Comparison of ENCODE assay signal across 7 mouse cellular contexts in genomic region chr8:106338741-106339209, GRCm38 (mm10). TPM values are rescaled to one million over a fixed set of nuclear protein-coding genes. Genes with fewer than 3 reads are reported as not detected.
DNase-seq lines count a peak whose midpoint lies in the region; ATAC-seq and TF ChIP-seq lines count a peak whose summit lies in the region.

No protein-coding gene starts in this region.

- peak overlapping the region; percentile 72 for H3K4me2 ChIP-seq in heart, embryonic 12.5 days
- peak overlapping the region; percentile 60 for H3K4me2 ChIP-seq in liver, embryonic 14.5 days (ENCODE audit: low read depth)
- peak overlapping the region; percentile 62 for H3K4me2 ChIP-seq in neural tube, embryonic 14.5 days (ENCODE audit: low read depth, low read length)

- no peaks in the 10 kb centered on the region for H3K4me1 ChIP-seq in ES-Bruce4 (ENCODE audit: control insufficient read depth, insufficient read depth, low read length)
- no peaks in the 10 kb centered on the region; the same call in 1 of the 2 replicates for H3K4me1 ChIP-seq in bone marrow, adult 2 months (ENCODE audit: control insufficient read depth, insufficient read depth, low read length)
- peaks cover 21% of the 10 kb centered on the region for H3K4me1 ChIP-seq in heart, embryonic 12.5 days (replicated peaks)
- H3K4me1 ChIP-seq in liver, embryonic 14.5 days (replicated peaks; ENCODE audit: control insufficient read depth in 2 of 2, insufficient read depth in 2 of 2, low read length in 1 of 2), result peaks cover 0 to 7% of the 10 kb centered on the region in 2 experiments; a peak in 2 of 4 replicates
- peaks cover 20% of the 10 kb centered on the region for H3K4me1 ChIP-seq in neural tube, embryonic 14.5 days (ENCODE audit: control insufficient read depth, insufficient read depth, low read length)
- H3K4me1 ChIP-seq in thymus, adult 2 months (replicated peaks; ENCODE audit: control insufficient read depth, insufficient read depth, low read length), result peaks cover 12% of the 10 kb centered on the region

- no peak for ATAC-seq in heart, embryonic 12.5 days (ENCODE audit: insufficient number of reproducible peaks, low FRiP score)
- no peak for ATAC-seq in liver, embryonic 14.5 days (ENCODE audit: insufficient read depth)
- ATAC-seq in neural tube, embryonic 14.5 days (ENCODE audit: low read depth), result no peak

- peak overlapping the region; percentile 63 for H3K4me3 ChIP-seq in ES-Bruce4 (ENCODE audit: low read depth, low read length)
- H3K4me3 ChIP-seq in bone marrow, adult 2 months (replicated peaks; ENCODE audit: control insufficient read depth, low read depth, low read length), result no peak overlapping the region
- peak overlapping the region; percentile 59 for H3K4me3 ChIP-seq in heart, embryonic 12.5 days
- no peak overlapping the region; a peak in 1 of 4 replicates for H3K4me3 ChIP-seq in liver, embryonic 14.5 days (ENCODE audit: insufficient read depth in 1 of 2, low read depth in 2 of 2, low read length in 2 of 2)
- H3K4me3 ChIP-seq in neural tube, embryonic 14.5 days (ENCODE audit: low read depth, low read length), result peak overlapping the region; percentile 73
- no peak overlapping the region for H3K4me3 ChIP-seq in thymus, adult 2 months (ENCODE audit: control insufficient read depth, insufficient read depth, low read length)

- H3K9ac ChIP-seq in ES-Bruce4 (ENCODE audit: low read depth, poor library complexity, severe bottlenecking), result peak overlapping the region; percentile 74
- no peak overlapping the region for H3K9ac ChIP-seq in heart, embryonic 12.5 days
- H3K9ac ChIP-seq in liver, embryonic 14.5 days (replicated peaks), result no peak overlapping the region
- H3K9ac ChIP-seq in neural tube, embryonic 14.5 days (replicated peaks; ENCODE audit: low read depth, low read length), result 0 out of 2 replicates have a peak overlapping the region, but pooled peaks have one; percentile 4

- H3K36me3 ChIP-seq in ES-Bruce4 (ENCODE audit: control insufficient read depth, insufficient read depth, low read length, poor library complexity, severe bottlenecking), result no peaks in the 10 kb centered on the region
- no peaks in the 10 kb centered on the region for H3K36me3 ChIP-seq in heart, embryonic 12.5 days
- no peaks in the 10 kb centered on the region for H3K36me3 ChIP-seq in liver, embryonic 14.5 days (replicated peaks; ENCODE audit: control insufficient read depth, insufficient read depth, low read depth)
- no peaks in the 10 kb centered on the region for H3K36me3 ChIP-seq in neural tube, embryonic 14.5 days (ENCODE audit: control insufficient read depth, insufficient read depth, low read length)
- no peaks in the 10 kb centered on the region for H3K36me3 ChIP-seq in thymus, adult 2 months (ENCODE audit: control insufficient read depth, insufficient read depth, low read length)

- peak in 1 of 3 experiments; percentile 35 for DNase-seq in liver, embryonic 14.5 days (ENCODE audit: low read depth in 3 of 3, low spot score in 3 of 3)
- DNase-seq in thymus, adult 2 months, result no peak
- no peak for DNase-seq in gastrocnemius, postnatal 10 days

- no peak for TF ChIP-seq POLR2A in ES-Bruce4 (IDR thresholded peaks at IDR 0.05; ENCODE audit: insufficient read depth, low read length)
- TF ChIP-seq POLR2A in bone marrow, adult 2 months (IDR thresholded peaks at IDR 0.05; ENCODE audit: borderline replicate concordance, control insufficient read depth, low read depth, low read length), result no peak
- no peak for TF ChIP-seq POLR2A in thymus, adult 2 months (IDR thresholded peaks at IDR 0.05; ENCODE audit: control insufficient read depth, extremely low read depth, insufficient read depth, low read length, poor library complexity)

- H3K9me3 ChIP-seq in ES-Bruce4 (replicated peaks; ENCODE audit: control insufficient read depth, insufficient read depth, low read length, poor library complexity, severe bottlenecking), result no peaks in the 10 kb centered on the region
- H3K9me3 ChIP-seq in heart, embryonic 12.5 days (replicated peaks), result no peaks in the 10 kb centered on the region
- H3K9me3 ChIP-seq in liver, embryonic 14.5 days (ENCODE audit: control insufficient read depth, low read length), result no peaks in the 10 kb centered on the region
- no peaks in the 10 kb centered on the region for H3K9me3 ChIP-seq in neural tube, embryonic 14.5 days (ENCODE audit: control insufficient read depth, low read length)

- 16% methylated on average over 8 of the region's 8 CpGs for WGBS in bone marrow, adult 2 months
- 41% methylated on average over 8 of the region's 8 CpGs for WGBS in heart, embryonic 12.5 days
- 19% methylated on average over 8 of the region's 8 CpGs for WGBS in liver, embryonic 14.5 days (ENCODE audit: insufficient replicate concordance)
- 36% methylated on average over 8 of the region's 8 CpGs for WGBS in neural tube, embryonic 14.5 days
- WGBS in thymus, adult 2 months, result 18% methylated on average over 8 of the region's 8 CpGs

- no peak for TF ChIP-seq CTCF in ES-Bruce4 (IDR thresholded peaks at IDR 0.05; ENCODE audit: low read depth, low read length)
- TF ChIP-seq CTCF in bone marrow, adult 2 months (IDR thresholded peaks at IDR 0.05; ENCODE audit: control insufficient read depth, insufficient read depth, low read length), result no peak
- no peak for TF ChIP-seq CTCF in liver, embryonic 14.5 days (IDR thresholded peaks at IDR 0.05; ENCODE audit: low read depth)
- no peak for TF ChIP-seq CTCF in thymus, adult 2 months (IDR thresholded peaks at IDR 0.05; ENCODE audit: borderline replicate concordance, control insufficient read depth, extremely low read depth, insufficient read depth, low read length, poor library complexity)

- H3K27me3 ChIP-seq in ES-Bruce4 (ENCODE audit: control insufficient read depth, insufficient read depth, low read length, poor library complexity, severe bottlenecking), result peaks cover 13% of the 10 kb centered on the region
- peaks cover 31% of the 10 kb centered on the region for H3K27me3 ChIP-seq in heart, embryonic 12.5 days (replicated peaks)
- H3K27me3 ChIP-seq in liver, embryonic 14.5 days (ENCODE audit: control insufficient read depth, insufficient read depth, low read length), result peaks cover 23% of the 10 kb centered on the region
- no peaks in the 10 kb centered on the region; the same call in 1 of the 2 replicates for H3K27me3 ChIP-seq in neural tube, embryonic 14.5 days (ENCODE audit: control insufficient read depth, insufficient read depth, low read length)
- H3K27me3 ChIP-seq in thymus, adult 2 months (ENCODE audit: control insufficient read depth, insufficient read depth, low read length), result peaks cover 2% of the 10 kb centered on the region; the same call in 1 of the 2 replicates

- TF ChIP-seq EP300 in ES-Bruce4 (IDR thresholded peaks at IDR 0.05; ENCODE audit: insufficient read depth, low read depth, low read length), result no peak
- no peak for TF ChIP-seq EP300 in liver, embryonic 14.5 days (IDR thresholded peaks at IDR 0.05; ENCODE audit: low read depth)

- H3K27ac ChIP-seq in ES-Bruce4 (ENCODE audit: insufficient read depth, low read length), result peak overlapping the region; percentile 19; the same call in 1 of the 2 replicates
- H3K27ac ChIP-seq in bone marrow, adult 2 months (ENCODE audit: control insufficient read depth, insufficient read depth, low read depth, low read length, poor library complexity), result peak overlapping the region; percentile 77
- H3K27ac ChIP-seq in heart, embryonic 12.5 days (ENCODE audit: poor library complexity, severe bottlenecking), result no peak overlapping the region
- H3K27ac ChIP-seq in liver, embryonic 14.5 days, result no peak overlapping the region
- H3K27ac ChIP-seq in neural tube, embryonic 14.5 days (ENCODE audit: low read depth, low read length), result no peak overlapping the region
- no peak overlapping the region for H3K27ac ChIP-seq in thymus, adult 2 months (ENCODE audit: control insufficient read depth, insufficient read depth, low read length)

RNA-seq across cellular contexts. Expression of gene Smpd3, which starts 1.0 kb away (rescaled TPM):
- 0.12 and 0.49 TPM in 2 replicates for polyA plus RNA-seq in ES-Bruce4 (2011; ENCODE audit: insufficient read depth, insufficient read length, low read depth, missing spikeins)
- 0.87 TPM in 1 of 2 replicates, not detected in the other for polyA plus RNA-seq in bone marrow, adult 2 months (2011; ENCODE audit: insufficient read depth, insufficient read length, low replicate concordance, missing spikeins)
- 2.5 and 2.8 TPM in 2 replicates for polyA plus RNA-seq in heart, embryonic 12.5 days (2016; fragmentation: Nextera tagmentation; extraction: Ambion mirVana)
- polyA plus RNA-seq in liver, embryonic 14.5 days (2012; rRNA removed), result 0.22 and 0.34 TPM in 2 replicates
- 0.34 and 0.38 TPM in 2 replicates for polyA plus RNA-seq in liver, embryonic 14.5 days (2014; fragmentation: Nextera tagmentation; extraction: Ambion mirVana)
- 39.5 and 43.3 TPM in 2 replicates for polyA plus RNA-seq in neural tube, embryonic 14.5 days (2014; fragmentation: Nextera tagmentation; extraction: Ambion mirVana)
- 3.6 and 3.8 TPM in 2 replicates for polyA plus RNA-seq in thymus, adult 2 months (2012; rRNA removed)
- total RNA-seq in gastrocnemius, postnatal 10 days (2021), result 1 to 10 TPM; 1.4 to 7.7 TPM

Comparison
In these comparisons a context has a peak if more than half of its experiments do, and no peak if none do; other contexts are left out.
1. H3K27ac ChIP-seq: peak in ES-Bruce4 (single experiment) and bone marrow, adult 2 months (single experiment); none in heart, embryonic 12.5 days (single experiment), liver, embryonic 14.5 days (single experiment), neural tube, embryonic 14.5 days (single experiment) and thymus, adult 2 months (single experiment).
2. H3K4me3 ChIP-seq: peak in ES-Bruce4 (single experiment), heart, embryonic 12.5 days (single experiment) and neural tube, embryonic 14.5 days (single experiment); none in bone marrow, adult 2 months (single experiment), liver, embryonic 14.5 days (0 of 2) and thymus, adult 2 months (single experiment).
3. H3K9ac ChIP-seq: peak in ES-Bruce4 (single experiment) and neural tube, embryonic 14.5 days (single experiment); none in heart, embryonic 12.5 days (single experiment) and liver, embryonic 14.5 days (single experiment).
4. Peak in every context shown above with its lines, with median percentiles within 50 percentile points of each other: H3K4me2 ChIP-seq.